Mouse (Mus musculus): ENCODE data around the gene Upf1.

Upf1 gene

GRCm38 (mm10) chr8:70353194-70353817 is at the start of gene Upf1:
Gene Upf1, minus strand, starts transcription at chr8:70353278.
- DNase-seq (ENCODE audit: low read depth, low spot score) = peak; percentile 99

DNA sequence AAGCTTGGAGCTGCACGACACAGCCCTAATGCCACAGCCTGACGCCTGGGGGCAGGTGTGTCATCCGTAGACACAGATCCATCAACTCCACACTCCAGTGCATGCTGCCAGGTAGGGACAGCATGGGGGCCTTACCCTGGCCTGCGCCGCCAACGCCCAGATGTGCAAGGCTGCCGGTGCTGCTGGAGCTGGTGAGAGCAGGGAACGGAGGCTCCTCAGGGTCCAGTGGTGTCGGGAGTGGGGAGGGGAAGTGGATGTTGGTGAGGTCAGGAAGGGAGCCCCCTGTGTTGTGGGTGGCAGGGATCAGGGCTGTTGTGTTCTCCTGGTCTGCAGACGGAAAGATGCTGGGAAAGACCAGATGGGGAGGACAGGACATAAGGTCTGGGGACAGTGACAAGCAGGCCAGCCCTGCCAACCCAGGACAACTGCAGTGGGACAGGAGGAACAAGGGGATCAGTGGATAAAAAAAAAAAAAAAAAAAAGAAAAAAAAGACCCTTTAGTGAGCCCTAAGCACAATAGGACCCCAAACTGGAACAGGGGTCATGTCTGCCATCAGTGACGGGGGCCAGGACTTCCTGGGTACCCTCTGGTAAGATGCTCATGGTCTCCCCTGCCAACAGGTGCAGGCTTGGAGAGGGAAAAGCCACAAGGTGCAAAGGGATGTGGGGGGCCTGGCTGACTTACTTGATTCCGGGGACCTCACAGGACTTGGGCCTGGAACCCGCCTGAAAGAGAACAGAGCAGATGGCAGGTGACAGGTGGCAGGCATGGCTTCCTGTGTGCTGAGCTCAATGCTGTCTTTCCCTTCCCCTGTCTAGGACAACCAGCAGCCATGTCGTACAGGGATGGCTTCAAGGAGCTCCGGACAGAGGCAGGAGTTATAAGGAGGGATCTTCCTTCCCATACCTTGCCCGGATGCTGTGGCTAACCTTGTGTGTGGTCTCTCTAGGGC is 44.8 kb upstream of the Upf1 start:
- DNase-seq (ENCODE audit: low read depth, low spot score) = no peak

- no peak for DNase-seq (ENCODE audit: low read depth, low spot score)
These were observed 43.1 kb upstream of the Upf1 start for GRCm38 (mm10) chr8:70396184-70396583.

DNA sequence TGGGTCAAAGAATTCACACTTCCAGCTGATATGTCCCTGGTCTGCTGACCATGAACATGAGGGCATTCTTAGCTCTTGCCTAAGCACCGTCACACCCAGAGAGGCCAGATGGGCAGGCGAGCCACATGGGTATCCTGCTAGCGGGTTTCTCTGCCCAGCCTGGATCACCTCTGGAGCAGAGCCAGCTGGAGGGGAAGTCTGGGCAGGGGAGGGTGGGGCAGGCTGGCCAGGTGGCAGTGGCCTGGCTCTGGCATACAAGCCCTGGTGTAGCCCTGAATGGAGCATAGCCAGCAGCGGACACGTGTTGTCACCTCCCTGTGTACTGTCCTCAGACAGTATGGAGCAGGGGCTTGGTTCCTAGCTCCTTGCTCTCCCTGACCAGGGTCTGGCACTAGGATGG is 42.6 kb upstream of the Upf1 start:
- no peak for DNase-seq (ENCODE audit: low read depth, low spot score)

- no peak for DNase-seq (ENCODE audit: low read depth, low spot score)
These were observed 41.4 kb upstream of the Upf1 start for GRCm38 (mm10) chr8:70394269-70394998.

- DNase-seq (ENCODE audit: low read depth, low spot score) = no peak
These were observed 40.0 kb upstream of the Upf1 start for GRCm38 (mm10) chr8:70393087-70393486.

DNA sequence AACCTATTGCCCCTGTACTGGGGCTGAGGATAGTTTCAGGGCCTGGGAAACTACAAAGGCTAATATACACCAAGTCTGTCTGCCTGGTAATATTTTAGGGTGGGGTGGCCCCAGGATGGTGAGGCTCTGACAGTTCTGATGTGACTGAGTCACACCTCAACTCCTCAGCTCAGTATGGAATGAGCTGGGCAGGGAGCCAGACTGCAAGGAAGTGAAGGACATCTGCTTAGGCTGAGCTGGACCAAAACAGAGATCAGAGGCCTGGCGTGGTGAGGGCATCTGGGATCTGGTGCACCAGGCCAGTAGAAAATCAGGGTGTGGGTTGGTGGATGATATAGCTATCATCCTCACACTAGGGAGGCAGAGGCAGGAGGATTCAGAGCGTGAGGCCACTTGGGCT is 36.6 kb upstream of the Upf1 start:
- no peak for DNase-seq (ENCODE audit: low read depth, low spot score)

GRCm38 (mm10) chr8:70383287-70383686 is 30.2 kb upstream of the Upf1 start:
- no peak for DNase-seq (ENCODE audit: low read depth, low spot score)

DNA sequence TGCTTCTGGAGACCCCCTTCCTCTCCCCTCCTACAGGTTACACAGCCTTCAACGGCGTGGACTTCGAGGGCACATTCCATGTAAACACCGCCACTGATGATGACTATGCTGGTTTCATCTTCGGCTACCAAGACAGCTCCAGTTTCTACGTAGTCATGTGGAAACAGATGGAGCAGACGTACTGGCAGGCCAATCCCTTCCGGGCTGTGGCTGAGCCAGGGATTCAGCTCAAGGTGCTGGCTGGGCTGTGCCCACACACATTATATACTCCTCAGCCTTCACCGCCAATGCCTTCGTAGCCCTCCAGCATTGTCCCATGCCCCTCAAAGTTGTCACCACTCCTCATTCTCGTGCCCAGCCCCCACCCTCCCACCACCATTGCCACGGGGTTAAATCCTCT is 27.0 kb upstream of the Upf1 start:
- DNase-seq (ENCODE audit: low read depth, low spot score) = no peak

DNA sequence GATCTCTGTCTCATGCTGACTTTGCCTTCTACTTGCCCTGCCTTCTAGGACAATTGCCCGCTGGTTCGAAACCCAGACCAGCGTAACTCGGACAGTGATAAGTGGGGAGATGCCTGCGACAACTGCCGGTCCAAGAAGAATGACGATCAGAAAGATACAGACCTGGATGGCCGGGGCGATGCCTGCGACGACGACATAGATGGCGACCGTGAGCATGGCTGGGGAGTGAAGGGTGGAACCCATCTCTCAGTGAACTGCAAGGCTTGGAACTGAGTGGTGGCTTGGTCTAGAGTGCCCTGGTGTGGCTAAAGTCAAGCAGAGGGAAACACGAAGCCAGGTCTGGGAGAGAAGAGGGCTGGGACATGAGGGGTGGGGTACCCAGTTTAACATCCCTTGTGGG is 24.0 kb upstream of the Upf1 start:
- no peak for DNase-seq (ENCODE audit: low read depth, low spot score)

GRCm38 (mm10) chr8:70376275-70376741 is 23.2 kb upstream of the Upf1 start:
- no peak for DNase-seq (ENCODE audit: low read depth, low spot score)

- DNase-seq (ENCODE audit: low read depth, low spot score) = no peak
These were observed 22.3 kb upstream of the Upf1 start for GRCm38 (mm10) chr8:70375212-70375859.

- peak; percentile 85 for DNase-seq (ENCODE audit: low read depth, low spot score)
These were observed 21.3 kb upstream of the Upf1 start for GRCm38 (mm10) chr8:70374318-70374927.

GRCm38 (mm10) chr8:70373397-70374317 is 20.6 kb upstream of the Upf1 start, which contains the start of gene Comp:
Gene Comp, plus strand, starts transcription at chr8:70373558.
- DNase-seq (ENCODE audit: low read depth, low spot score) = no peak

DNA sequence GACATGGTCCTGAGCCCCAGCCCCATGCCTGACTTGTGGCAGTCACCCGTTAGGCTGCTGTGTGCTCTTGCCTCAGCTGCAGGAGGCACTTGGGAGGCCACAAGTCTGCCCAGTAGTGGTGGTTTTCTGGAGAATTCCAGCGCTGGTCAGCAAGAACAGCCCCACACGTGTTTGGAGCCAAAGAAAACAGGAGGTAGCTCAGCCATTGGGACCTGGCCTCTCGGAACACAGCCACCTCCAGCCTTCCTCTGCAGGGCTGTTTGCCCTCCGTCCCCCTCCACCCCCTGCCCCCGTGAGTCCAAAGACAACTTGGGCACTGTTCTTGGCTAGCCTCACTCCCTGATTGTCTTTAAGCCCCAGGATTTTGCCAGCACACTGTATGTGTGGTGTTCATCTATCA is 18.9 kb upstream of the Upf1 start:
- no peak for DNase-seq (ENCODE audit: low read depth, low spot score)

DNA sequence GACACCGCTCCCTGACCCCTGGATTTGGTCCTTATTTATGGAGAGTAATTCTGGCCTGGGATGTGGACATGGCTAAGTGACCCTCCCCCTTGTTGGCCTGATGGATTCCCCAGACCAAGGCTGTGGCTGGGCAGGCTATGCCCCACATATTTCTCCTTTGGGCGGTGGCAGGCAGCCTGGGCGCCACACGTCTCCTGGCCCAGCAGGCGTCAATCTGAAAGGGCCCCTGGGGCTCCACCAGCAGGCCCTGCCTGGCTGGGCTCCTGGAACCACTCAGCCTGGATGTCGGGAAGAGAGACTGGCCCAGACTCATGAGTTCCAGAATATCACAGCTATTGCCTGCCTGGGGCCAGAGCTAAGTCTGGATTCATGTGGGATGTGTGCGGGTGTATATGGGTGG is 17.4 kb upstream of the Upf1 start:
- DNase-seq (ENCODE audit: low read depth, low spot score) = no peak

GRCm38 (mm10) chr8:70366588-70366987 is 13.5 kb upstream of the Upf1 start:
- no peak for DNase-seq (ENCODE audit: low read depth, low spot score)

DNA sequence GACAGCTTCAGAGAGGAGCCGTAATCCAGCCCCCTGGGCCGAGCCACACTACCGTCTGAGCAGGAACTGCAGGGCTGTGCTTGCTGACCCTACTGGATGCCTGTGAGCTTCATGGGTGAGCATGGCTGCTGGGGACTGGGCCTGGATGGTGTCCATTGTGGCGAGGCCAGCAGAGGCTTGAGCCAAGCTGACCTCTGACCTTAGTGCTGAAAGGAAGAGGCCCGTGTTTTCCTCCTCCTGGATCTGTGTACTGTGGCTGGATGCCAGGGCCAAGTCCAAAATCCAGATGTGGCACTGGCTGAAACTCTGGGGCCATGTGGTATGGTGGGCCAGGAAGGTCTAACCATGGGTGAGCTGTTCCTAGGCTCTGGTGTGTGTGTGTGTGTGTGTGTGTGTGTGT is 11.0 kb upstream of the Upf1 start:
- DNase-seq (ENCODE audit: low read depth, low spot score) = no peak

GRCm38 (mm10) chr8:70361484-70362032 is 8.5 kb upstream of the Upf1 start:
- DNase-seq (ENCODE audit: low read depth, low spot score) = no peak

- DNase-seq (ENCODE audit: low read depth, low spot score) = peak; percentile 61
These were observed 7.7 kb upstream of the Upf1 start for GRCm38 (mm10) chr8:70360769-70361168.

Data from WW6 (cell line).